Mouse (Mus musculus) Muller cell, postnatal 12 days (primary cell): ENCODE results near the gene Gm17490.
"Not testable (repeated sequence)": the region's sequence is repeated elsewhere in the genome, so short reads cannot be mapped to it uniquely, and the experiment has no call there.

Source experiments
- DNase-seq: peaks from one replicate; pipeline ENCODE4 v3.0.0-alpha.2; 2015; ENCODE audit errors: inconsistent ontology term

Gene Gm17490

GRCm38 (mm10) chr2:11635035-11635434, 9.0 kb upstream of the Gm17490 start:
- no peak for DNase-seq

- DNase-seq, result no peak
Measured at GRCm38 (mm10) chr2:11623726-11624125, 2.3 kb downstream of the Gm17490 start.

- no peak for DNase-seq
Measured at GRCm38 (mm10) chr2:11623173-11623572, 2.9 kb downstream of the Gm17490 start.

GRCm38 (mm10) chr2:11619598-11619997, 6.5 kb downstream of the Gm17490 start:
- DNase-seq, result no peak

GRCm38 (mm10) chr2:11616846-11617245, 9.2 kb downstream of the Gm17490 start:
- no peak for DNase-seq

- DNase-seq, result not testable (repeated sequence)
Measured at GRCm38 (mm10) chr2:11612939-11613338, 13.1 kb downstream of the Gm17490 start.

GRCm38 (mm10) chr2:11606718-11607117, 19.3 kb downstream of the Gm17490 start:
- not testable (repeated sequence) for DNase-seq

- DNase-seq, result no peak
Measured at GRCm38 (mm10) chr2:11604911-11605310, 21.2 kb downstream of the Gm17490 start.

- no peak for DNase-seq
Measured at GRCm38 (mm10) chr2:11604053-11604452, 22.0 kb downstream of the Gm17490 start, which contains the start of gene Rbm17. Gene Rbm17, minus strand, starts transcription at chr2:11604153.

- DNase-seq, result peak; percentile 92
Measured at GRCm38 (mm10) chr2:11602506-11603489, 23.3 kb downstream of the Gm17490 start.

- DNase-seq, result no peak
Measured at GRCm38 (mm10) chr2:11601795-11602194, 24.3 kb downstream of the Gm17490 start.

- DNase-seq, result no peak
Measured at GRCm38 (mm10) chr2:11597906-11598305, 28.2 kb downstream of the Gm17490 start.

GRCm38 (mm10) chr2:11596690-11597089, 29.4 kb downstream of the Gm17490 start:
- DNase-seq, result peak; percentile 1

GRCm38 (mm10) chr2:11587996-11588395, 38.1 kb downstream of the Gm17490 start:
- no peak for DNase-seq

- DNase-seq, result no peak
Measured at GRCm38 (mm10) chr2:11579399-11579798, 46.7 kb downstream of the Gm17490 start.

- no peak for DNase-seq
Measured at GRCm38 (mm10) chr2:11578187-11578586, 47.9 kb downstream of the Gm17490 start.
